Mouse (Mus musculus) forebrain, embryonic 14.5 days (tissue): ENCODE measurements at regions not wholly inside any gene's neighbourhood (a gene's known extent, or its start where the extent isn't known, plus 50 kb on each side); places are given as distances from the start of the nearest gene placed in this dataset.
A peak's percentile ranks its signal among the peaks of the same experiment; 100 is the strongest.

ENCODE experiments used
- ATAC-seq: fragments of 200-750 bp; cut with Nextera tagmentation; 2 replicates; pipeline ENCODE4 v1.8.0; 2017; ENCODE audit warnings: mild to moderate bottlenecking, moderate library complexity
- DNase-seq: peaks from one replicate; pipeline ENCODE4 v3.0.0-alpha.2; 2015; ENCODE audit warnings: low spot score
- H3K27ac ChIP-seq: fragments of 300-500 bp; sonication (generic); 2 replicates; pipeline ENCODE4 v1.5.1; 2014; ENCODE audit warnings: low read depth, mild to moderate bottlenecking, control low read depth, low read length, moderate library complexity
- H3K27me3 ChIP-seq: fragments of 300-500 bp; sonication (generic); replicated peaks from 2 replicates; pipeline ENCODE4 v1.6.1; 2014; ENCODE audit warnings: low read length, control low read depth, mixed read lengths; ENCODE audit not compliant: control insufficient read depth, insufficient read depth
- H3K36me3 ChIP-seq: fragments of 300-500 bp; sonication (generic); 2 replicates; pipeline ENCODE4 v1.6.1; 2014; ENCODE audit warnings: low read length, control low read depth; ENCODE audit not compliant: control insufficient read depth, insufficient read depth
- H3K4me1 ChIP-seq: fragments of 300-500 bp; sonication (generic); 2 replicates; pipeline ENCODE4 v1.6.1; 2014; ENCODE audit warnings: antibody characterized with exemption, low read length, control low read depth; ENCODE audit not compliant: control insufficient read depth, insufficient read depth
- H3K4me2 ChIP-seq: fragments of 300-500 bp; sonication (generic); 2 replicates; pipeline ENCODE4 v1.6.1; 2014; ENCODE audit warnings: mild to moderate bottlenecking, control low read depth, low read length
- H3K4me3 ChIP-seq: fragments of 300-500 bp; sonication (generic); 2 replicates; pipeline ENCODE4 v1.5.1; 2014; ENCODE audit warnings: low read depth, low read length, control low read depth
- H3K9ac ChIP-seq: fragments of 300-500 bp; sonication (generic); 2 replicates; pipeline ENCODE4 v1.6.1; 2014; ENCODE audit warnings: mild to moderate bottlenecking, low read length, control low read depth, moderate library complexity
- H3K9me3 ChIP-seq: fragments of 300-500 bp; sonication (generic); replicated peaks from 2 replicates; pipeline ENCODE4 v1.6.1; 2016; ENCODE audit warnings: low read length, control low read depth, mixed read lengths; ENCODE audit not compliant: control insufficient read depth

GRCm38 (mm10) chr2:55974096-55974495 lies 538.3 kb downstream of the Kcnj3 start:
- Histone ChIP-seq H3K27me3 (no peaks in the 10 kb centered on the region), H3K4me1 (no peaks in the 10 kb centered on the region), H3K4me3 (no peak overlapping the region), H3K9me3 (no peaks in the 10 kb centered on the region), H3K36me3 (no peaks in the 10 kb centered on the region), H3K27ac (no peak overlapping the region), H3K9ac (no peak overlapping the region), H3K4me2 (no peak overlapping the region)
- peak; percentile 1 for DNase-seq
- ATAC-seq = no peak
